Mouse (Mus musculus) mammary gland, adult 2 months (tissue): Measurements from ENCODE around the gene Ube2e3. TPM values are rescaled to one million over a fixed set of nuclear protein-coding genes. Genes with fewer than 3 reads are reported as not detected.

Experiments
- polyA plus RNA-seq: library from polyadenylated mRNA; depleted of rRNA; stranded (reverse); fragments of >200 nt; gene quantifications from 2 replicates; pipeline ENCODE4 v1.2.3, GENCODE M21; 2012; ENCODE audit warnings: low replicate concordance; rRNA removed

Ube2e3 gene
- 22.4 and 39.0 TPM in 2 replicates for polyA plus RNA-seq

GRCm38 (mm10) chr2:78867726-78868510 is at the start of gene Ube2e3:
TSS of gene Ube2e3 (plus strand) at chr2:78868124.

